Mouse (Mus musculus) stomach, postnatal 0 days (tissue): Measurements from ENCODE around the gene Armc2.

Source experiments
- CTCF ChIP-seq: IDR thresholded peaks from 2 replicates; pipeline ENCODE4 v1.5.1; 2016; ENCODE audit warnings: antibody characterized with exemption, low read depth, mild to moderate bottlenecking, moderate library complexity
- EP300 ChIP-seq: optimal IDR thresholded peaks from 2 replicates; pipeline ENCODE3; 2016; ENCODE audit warnings: antibody characterized with exemption

DNA sequence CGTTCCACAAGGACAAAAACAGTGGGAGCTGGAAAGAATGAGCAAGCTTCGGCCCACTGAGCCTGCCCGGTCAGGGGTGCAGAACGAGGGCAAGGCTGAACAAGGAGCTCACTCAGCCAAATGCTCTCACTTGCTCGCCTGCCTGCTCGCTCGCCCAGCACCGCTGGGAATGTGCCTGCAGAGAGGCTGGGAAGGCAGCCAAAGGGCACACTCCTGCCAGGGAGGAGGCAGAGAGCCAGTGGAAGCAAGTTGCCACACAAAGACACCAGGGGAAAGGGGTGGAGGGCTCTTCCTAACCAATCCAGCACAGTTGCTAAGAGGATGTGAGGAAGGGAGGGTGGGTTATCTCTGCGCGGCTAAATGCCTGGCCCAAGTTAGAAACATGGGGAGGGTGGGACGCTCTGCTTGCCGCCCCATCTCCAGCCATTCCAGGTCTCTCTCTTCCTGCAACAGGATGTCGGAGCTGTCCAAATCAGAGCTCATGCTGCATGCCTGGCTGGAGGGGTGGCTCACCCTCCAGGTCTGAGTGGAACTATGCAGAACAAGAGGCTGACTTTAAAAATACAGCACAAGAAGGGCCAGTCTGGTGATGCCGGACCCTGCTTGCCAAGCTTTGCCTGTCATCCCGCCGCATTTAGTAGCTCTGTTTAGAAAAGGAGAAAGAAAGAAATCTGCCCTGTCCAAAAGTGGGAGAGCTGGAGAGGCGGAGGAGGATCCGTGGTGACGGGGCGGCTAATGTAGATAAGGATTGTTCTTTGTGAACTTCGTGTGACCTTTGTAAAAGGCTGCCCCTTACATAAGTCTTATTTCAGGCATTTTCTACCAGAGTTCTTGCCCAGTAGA is 83.4 kb downstream of the Armc2 start:
- TF ChIP-seq CTCF: no peak
- no peak for TF ChIP-seq EP300
